Mouse (Mus musculus): ENCODE data around the gene Tex13b. TPM values are rescaled to one million over a fixed set of nuclear protein-coding genes. Genes with fewer than 3 reads are reported as not detected.
"Not testable (repeated sequence)": the region's sequence is repeated elsewhere in the genome, so short reads cannot be mapped to it uniquely, and the experiment has no call there.

The Tex13b gene
- total RNA-seq (2021), result not detected

- intact Hi-C loops (cut with DNase I), result no loop called here
- DNase-seq (ENCODE audit: low spot score in 2 of 2), result no peak
Observed at GRCm38 (mm10) chrX:140813312-140814006, at the start of gene Tex13b. Tex13b (minus strand) TSS chrX:140813433.

GRCm38 (mm10) chrX:140862760-140863159 lies 49.5 kb upstream of the Tex13b start:
- DNase-seq (ENCODE audit: low spot score in 2 of 2), result no peak
- intact Hi-C loops (cut with DNase I), result no loop called here

GRCm38 (mm10) chrX:140857445-140857844 lies 44.2 kb upstream of the Tex13b start:
- intact Hi-C loops (cut with DNase I), result no loop called here
- peak; percentile 7 to 20 for DNase-seq (ENCODE audit: low spot score in 2 of 2)

GRCm38 (mm10) chrX:140857040-140857439 lies 43.8 kb upstream of the Tex13b start:
- DNase-seq (ENCODE audit: low spot score in 2 of 2), result peak; percentile 9 to 15
- intact Hi-C loops (cut with DNase I), result not testable (repeated sequence)

GRCm38 (mm10) chrX:140854561-140854960 lies 41.3 kb upstream of the Tex13b start:
- intact Hi-C loops (cut with DNase I), result no loop called here
- DNase-seq (ENCODE audit: low spot score in 2 of 2), result no peak

GRCm38 (mm10) chrX:140845401-140845800 lies 32.2 kb upstream of the Tex13b start:
- intact Hi-C loops (cut with DNase I), result loop anchor here (10.0 kb wide), 2 partner anchors 191 to 351 kb away; no protein-coding TSS in a partner anchor
- DNase-seq (ENCODE audit: low spot score in 2 of 2), result not testable (repeated sequence)

- intact Hi-C loops (cut with DNase I), result loop anchor here (10.0 kb wide), 2 partner anchors 185 to 345 kb away; no protein-coding TSS in a partner anchor
- DNase-seq (ENCODE audit: low spot score in 2 of 2), result no peak
Observed at GRCm38 (mm10) chrX:140839887-140840286, 26.7 kb upstream of the Tex13b start.

GRCm38 (mm10) chrX:140838077-140838476 lies 24.8 kb upstream of the Tex13b start:
- intact Hi-C loops (cut with DNase I), result no loop called here
- no peak for DNase-seq (ENCODE audit: low spot score in 2 of 2)

- DNase-seq (ENCODE audit: low spot score in 2 of 2), result no peak
- intact Hi-C loops (cut with DNase I), result no loop called here
Observed at GRCm38 (mm10) chrX:140831706-140832105, 18.5 kb upstream of the Tex13b start.

GRCm38 (mm10) chrX:140822295-140822694 lies 9.1 kb upstream of the Tex13b start:
- DNase-seq (ENCODE audit: low spot score in 2 of 2), result no peak
- intact Hi-C loops (cut with DNase I), result no loop called here

GRCm38 (mm10) chrX:140805340-140805739 lies 7.9 kb downstream of the Tex13b start:
- intact Hi-C loops (cut with DNase I), result no loop called here
- no peak for DNase-seq (ENCODE audit: low spot score in 2 of 2)

- DNase-seq (ENCODE audit: low spot score in 2 of 2), result no peak
- intact Hi-C loops (cut with DNase I), result no loop called here
Observed at GRCm38 (mm10) chrX:140769794-140770193, 43.4 kb downstream of the Tex13b start.

Other genes starting within 250 kb of the Tex13b start
- gene Tsc22d3, start 212.8 kb downstream of the Tex13b start, total RNA-seq (2021), result 100 to 1,000 TPM; 113 to 134 TPM
- 10 to 100 TPM; 24.4 to 28.2 TPM for gene Mid2, start 148.8 kb downstream of the Tex13b start, total RNA-seq (2021)
- gene Vsig1, start 94.2 kb upstream of the Tex13b start, total RNA-seq (2021), result not detected
- 10 to 100 TPM; 18.6 to 21.0 TPM for gene Psmd10, start 143.3 kb upstream of the Tex13b start, total RNA-seq (2021)
- gene Atg4a, start 143.5 kb upstream of the Tex13b start, total RNA-seq (2021), result 10 to 100 TPM in 1 of 2 experiments, 1 to 10 TPM in 1; 8.2 to 10.3 TPM